Mouse (Mus musculus): Measurements from ENCODE around the gene Pkmyt1. TPM values are rescaled to one million over a fixed set of nuclear protein-coding genes. Genes with fewer than 3 reads are reported as not detected.
A peak's percentile ranks its signal among the peaks of the same experiment; 100 is the strongest.

Pkmyt1 gene
- total RNA-seq (2021) = 1 to 10 TPM; 2.1 to 2.4 TPM
- long read RNA-seq, experiment 1, partial matches to known transcripts = 0 of 9 reads
- long read RNA-seq, experiment 1, other reads (novel, unspliced or antisense) = 5 of 9 reads
- long read RNA-seq, experiment 2, partial matches to known transcripts = 1 of 5 reads
- long read RNA-seq, experiment 2, other reads (novel, unspliced or antisense) = 2 of 5 reads

DNA sequence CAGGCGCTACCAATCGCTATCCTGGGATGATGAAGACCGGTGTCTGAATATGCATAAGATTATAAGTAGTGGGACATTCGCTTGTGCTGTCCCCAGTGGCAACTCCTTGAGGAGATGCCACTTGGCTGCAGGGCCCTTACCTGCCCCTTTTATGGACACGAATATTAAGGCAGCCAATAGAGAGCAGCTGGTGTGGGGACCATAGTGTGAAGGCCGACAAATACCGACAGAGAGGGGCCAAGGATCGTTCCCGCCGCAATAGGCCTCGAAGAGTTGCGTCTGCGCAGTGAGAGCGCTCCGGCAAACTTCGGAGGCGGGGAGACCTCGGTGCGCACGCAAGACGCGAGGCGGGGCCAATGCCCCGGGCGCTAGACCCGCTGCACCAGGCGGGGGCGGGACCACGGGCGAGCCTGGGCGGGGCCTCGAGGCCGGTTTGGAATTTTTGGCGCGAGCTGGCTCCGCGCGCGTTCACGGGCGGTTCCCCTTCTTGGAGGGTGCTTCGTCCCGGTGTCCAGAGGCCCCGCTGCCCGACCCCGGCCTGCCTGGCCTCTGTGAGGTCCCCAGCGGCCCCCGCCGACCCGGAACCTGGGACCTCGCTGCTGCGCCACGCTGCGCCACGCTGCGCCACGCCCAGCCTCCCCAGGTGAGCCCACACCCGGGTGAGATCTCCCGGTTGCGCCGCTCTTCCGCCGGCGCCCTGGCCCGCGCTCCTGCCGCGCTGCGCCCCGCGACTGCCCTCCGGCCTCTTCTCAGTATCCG lies at the start of gene Pkmyt1:
Gene Pkmyt1 (plus strand): TSS at position 338 of the 759 bp plus-strand sequence.
- DNase-seq (ENCODE audit: low spot score in 2 of 2) = peak; percentile 95 to 96

DNA sequence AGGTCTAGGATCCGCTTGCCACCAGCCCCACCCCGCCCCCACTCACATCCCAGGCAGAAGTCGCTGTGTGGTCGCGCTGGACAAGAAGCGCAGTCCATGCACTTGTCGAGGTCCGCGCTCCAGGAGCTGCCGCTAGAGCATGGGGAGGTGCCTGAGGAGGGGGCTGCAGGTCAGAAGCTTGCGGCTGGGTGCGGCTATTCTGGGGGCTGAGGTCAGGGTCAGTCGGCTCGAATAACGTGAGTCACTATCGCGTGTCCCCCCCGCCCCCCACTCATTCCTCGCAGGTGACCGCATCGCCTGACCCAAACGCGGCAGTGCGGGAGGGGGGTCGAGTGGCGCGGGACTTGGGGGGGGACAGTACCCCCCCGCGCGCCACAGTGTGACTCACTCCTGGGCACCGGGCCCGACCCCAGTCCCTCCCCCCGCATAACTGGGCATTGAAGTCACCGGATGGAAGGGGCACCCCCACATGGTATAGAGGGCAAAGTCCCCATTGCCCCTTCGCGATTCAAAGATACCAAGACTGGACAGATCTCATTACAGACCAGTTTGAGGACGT lies 49.6 kb upstream of the Pkmyt1 start:
- DNase-seq (ENCODE audit: low spot score in 2 of 2) = peak; percentile 83 to 85

DNA sequence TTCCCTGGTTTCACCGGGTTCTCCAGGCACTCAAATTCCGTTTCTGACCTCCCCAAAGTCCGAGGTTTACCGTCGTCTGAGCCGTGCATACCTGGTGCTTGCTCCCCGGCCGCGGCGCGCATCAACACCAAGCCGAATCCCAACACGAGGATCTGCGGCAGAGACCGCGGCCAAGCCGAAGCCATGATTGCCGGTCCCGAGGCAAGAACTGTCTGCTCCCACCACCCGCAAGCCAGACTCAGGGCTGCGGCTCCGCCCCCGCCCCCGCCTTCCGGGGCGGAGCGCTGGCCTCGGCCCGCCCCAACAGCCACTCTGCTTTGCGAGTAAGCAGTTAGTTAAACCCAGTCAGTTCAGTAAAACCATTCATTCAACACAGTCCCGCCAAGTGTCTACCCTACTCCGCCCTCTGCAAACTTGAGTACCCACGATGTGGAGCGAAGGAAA lies 48.9 kb upstream of the Pkmyt1 start, which contains the start of gene Tnfrsf12a:
Gene Tnfrsf12a (minus strand): TSS at position 233 of the 444 bp plus-strand sequence.
- peak; percentile 86 to 88 for DNase-seq (ENCODE audit: low spot score in 2 of 2)

DNA sequence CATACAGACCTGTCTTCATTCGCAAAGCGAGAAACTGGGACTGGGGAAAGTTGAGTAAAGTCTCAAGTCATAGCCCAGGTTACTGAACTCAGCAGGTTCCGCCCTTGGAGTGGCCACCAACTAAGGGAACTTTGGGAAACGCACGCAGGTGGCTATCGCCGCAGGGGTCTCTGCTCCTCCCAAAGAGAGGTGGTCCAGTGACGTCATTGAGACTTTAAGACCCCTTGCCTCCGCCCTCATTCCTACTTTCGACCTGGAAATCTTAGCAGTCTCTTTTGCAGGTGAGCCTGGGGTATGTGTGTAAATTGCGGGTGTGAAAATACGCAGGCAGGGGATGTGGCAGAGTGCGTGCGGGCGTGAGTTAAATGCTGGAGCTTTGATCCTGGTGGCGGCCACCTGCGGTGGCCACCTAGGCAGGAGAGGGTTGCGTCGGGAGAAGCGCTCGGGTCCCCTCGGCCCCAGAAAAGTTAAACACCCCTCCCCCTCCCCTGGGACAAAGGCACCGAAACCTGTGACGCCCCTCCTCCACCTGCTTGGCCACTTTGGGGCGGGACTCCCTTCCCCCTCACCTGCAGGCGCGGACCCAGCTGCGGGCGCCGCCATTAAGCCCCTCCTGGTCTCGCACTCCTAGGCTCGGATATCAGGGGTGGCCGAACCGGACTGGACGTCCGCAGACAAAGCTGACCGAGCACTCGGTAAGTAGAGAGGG lies 46.9 kb upstream of the Pkmyt1 start, which contains the start of gene Cldn6:
Gene Cldn6 (plus strand): TSS at position 123 of the 709 bp plus-strand sequence.
- DNase-seq (ENCODE audit: low spot score in 2 of 2) = no peak

DNA sequence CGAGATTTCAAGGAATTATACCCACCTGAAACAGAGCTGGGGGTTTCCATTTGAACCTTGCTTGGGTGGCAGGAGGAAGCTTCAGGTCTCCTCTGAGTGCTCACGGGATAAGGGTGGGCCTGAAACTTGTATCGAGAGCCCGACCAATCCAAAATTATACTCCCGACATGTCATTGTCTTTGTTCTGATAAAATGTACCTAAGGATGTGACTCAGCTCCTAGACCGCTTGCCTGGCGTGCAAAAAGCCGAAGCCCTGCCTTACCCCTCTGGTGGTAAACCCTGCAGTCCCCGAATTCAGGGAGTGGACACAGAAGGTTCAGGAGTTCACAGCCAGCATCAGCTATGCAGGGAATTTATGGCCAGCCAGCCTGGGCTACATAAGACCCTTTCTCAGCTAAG lies 45.8 kb upstream of the Pkmyt1 start:
- no peak for DNase-seq (ENCODE audit: low spot score in 2 of 2)

DNA sequence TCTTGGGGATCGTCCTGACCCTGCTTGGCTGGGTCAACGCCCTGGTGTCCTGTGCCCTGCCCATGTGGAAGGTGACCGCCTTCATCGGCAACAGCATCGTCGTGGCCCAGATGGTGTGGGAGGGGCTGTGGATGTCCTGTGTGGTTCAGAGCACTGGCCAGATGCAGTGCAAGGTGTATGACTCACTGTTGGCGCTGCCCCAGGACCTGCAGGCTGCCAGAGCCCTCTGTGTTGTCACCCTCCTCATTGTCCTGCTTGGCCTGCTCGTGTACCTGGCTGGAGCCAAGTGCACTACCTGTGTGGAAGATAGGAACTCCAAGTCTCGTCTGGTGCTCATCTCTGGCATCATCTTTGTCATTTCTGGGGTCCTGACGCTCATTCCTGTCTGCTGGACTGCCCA lies 45.0 kb upstream of the Pkmyt1 start:
- peak in 1 of 2 experiments; percentile 33 for DNase-seq (ENCODE audit: low spot score in 2 of 2)

DNA sequence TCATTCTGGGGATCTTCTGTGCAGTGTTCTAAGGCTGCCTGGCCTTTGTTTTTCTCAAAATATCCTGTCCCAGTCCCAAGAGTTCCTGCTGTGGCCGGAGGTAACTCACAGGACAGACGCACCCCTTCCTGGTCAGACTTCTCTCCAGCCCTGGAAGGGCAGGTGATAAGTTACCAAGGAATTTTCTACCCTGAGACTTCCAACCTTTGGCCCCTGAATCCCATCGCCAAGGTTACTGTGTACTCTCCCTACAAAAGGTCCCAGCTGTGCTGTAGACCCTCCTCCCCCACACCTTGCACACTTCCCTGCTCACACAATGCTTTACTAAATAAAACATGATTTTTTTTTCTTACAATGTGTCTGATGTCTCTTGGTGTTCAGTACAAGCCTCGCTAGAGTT lies 44.0 kb upstream of the Pkmyt1 start:
- DNase-seq (ENCODE audit: low spot score in 2 of 2) = no peak

DNA sequence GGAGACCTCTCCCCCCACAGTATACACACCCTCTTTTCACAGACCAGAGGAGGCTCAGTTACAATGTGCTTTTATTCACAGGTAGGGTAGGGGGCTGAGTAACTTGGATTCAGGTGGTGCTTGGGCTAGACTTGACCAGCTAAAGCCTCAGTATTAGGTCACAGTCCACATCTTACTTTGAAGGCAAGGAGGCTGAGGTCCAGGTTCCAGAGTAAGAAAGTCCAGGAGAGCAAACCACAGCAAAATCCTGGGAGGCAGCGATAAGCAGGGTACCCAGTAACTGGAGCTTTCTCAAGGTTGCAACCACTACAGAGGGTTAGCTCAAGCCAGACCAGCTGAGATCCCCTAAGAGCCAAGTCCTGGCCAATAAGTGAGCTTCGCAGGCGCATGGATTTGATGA lies 43.6 kb upstream of the Pkmyt1 start:
- DNase-seq (ENCODE audit: low spot score in 2 of 2) = no peak

DNA sequence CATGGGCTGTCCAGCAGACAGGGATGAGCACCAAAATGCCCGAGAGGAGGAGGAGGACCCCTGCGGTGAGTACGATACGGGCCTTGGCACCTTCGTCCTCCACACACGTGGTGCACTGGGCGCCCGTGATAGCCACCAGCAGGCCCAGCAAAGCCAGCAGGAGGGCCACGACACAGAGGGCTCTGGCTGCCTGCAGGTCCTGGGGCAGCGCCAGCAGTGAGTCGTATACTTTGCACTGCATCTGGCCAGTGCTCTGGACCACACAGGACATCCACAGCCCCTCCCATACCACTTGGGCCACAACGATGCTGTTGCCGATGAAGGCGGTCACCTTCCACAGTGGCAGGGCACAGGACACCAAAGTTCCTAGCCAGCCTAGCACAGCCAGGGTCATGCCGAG lies 42.9 kb upstream of the Pkmyt1 start:
- no peak for DNase-seq (ENCODE audit: low spot score in 2 of 2)

DNA sequence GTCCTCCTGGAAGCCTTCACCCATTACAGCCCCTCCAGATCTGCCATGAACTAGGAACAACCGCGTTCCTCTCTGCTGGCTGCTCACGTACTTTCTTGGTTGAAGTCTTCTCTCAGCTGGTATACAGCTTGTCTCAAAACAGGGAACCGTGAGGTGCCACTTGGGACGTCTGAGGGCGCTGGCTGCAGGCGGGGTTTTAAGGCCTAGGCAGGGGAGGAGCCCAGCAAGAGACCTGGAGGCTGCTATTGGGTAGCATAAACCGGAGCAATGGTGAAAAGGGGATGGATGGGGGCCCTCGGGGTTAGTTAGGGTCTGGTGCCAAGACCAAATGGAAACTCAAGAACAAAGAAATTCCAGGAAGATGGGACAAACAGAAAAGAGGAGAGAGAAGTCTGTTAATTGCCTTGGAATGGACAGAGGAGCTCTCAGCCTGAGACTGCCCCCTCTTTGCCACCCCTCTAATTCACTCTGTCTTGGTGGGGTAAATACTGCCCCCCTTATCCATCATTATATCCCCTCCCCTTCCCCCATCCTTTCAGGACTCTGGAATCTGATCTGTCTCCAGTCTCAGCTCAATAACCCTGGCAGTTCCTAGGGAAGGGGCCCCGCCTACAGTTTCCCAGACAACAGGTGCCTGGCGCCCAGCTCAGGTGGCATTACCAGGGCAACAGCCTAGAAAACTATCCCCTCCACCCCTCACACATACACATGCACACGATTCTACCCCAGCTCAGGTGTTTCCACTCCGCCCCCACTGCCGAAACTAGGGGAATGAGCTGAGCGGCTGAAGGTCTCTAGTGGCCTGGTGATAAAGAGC lies 42.1 kb upstream of the Pkmyt1 start, which contains the start of gene Cldn9:
Gene Cldn9 (minus strand): TSS at position 171 of the 817 bp plus-strand sequence.
- DNase-seq (ENCODE audit: low spot score in 2 of 2) = no peak

DNA sequence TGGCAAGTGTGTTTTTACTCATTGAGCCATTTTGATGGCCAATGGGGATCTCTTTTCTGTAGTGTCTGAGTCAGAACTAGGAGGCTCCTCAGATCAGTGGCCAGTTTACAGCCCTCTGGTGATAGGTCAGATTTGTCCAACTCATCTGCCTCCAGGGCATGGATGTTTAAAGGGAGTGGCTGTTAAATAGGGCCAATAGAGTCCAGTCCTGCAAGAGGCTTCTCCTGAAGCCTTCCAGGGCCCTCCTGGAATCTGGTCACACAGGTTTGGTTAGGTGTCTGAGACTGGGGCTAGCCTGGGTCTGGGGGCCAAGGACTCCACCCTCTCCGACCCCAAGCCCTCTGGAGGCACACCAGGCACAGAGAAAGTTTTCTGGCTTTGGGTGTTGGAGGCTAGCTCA lies 31.6 kb upstream of the Pkmyt1 start:
- no peak for DNase-seq (ENCODE audit: low spot score in 2 of 2)

DNA sequence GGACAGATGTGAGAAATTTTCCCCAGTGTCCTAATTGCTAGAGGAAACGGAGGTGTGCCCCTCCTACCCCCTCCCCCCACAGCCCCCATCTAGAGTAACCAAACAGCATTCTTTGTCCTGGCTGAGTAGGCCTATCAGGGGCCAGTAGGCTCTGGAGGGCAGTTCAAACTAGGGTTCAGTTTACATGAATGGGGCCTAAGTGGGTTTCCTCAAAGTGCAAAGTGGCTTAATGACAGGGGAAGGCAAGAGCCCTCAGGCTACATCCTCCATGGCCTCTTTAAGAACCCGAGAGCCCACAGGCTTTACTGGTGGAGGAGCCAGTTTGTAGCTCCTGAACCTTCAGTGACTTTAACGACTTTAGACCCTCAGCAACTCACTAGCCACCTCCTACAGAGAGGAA lies 30.3 kb upstream of the Pkmyt1 start:
- no peak for DNase-seq (ENCODE audit: low spot score in 2 of 2)

DNA sequence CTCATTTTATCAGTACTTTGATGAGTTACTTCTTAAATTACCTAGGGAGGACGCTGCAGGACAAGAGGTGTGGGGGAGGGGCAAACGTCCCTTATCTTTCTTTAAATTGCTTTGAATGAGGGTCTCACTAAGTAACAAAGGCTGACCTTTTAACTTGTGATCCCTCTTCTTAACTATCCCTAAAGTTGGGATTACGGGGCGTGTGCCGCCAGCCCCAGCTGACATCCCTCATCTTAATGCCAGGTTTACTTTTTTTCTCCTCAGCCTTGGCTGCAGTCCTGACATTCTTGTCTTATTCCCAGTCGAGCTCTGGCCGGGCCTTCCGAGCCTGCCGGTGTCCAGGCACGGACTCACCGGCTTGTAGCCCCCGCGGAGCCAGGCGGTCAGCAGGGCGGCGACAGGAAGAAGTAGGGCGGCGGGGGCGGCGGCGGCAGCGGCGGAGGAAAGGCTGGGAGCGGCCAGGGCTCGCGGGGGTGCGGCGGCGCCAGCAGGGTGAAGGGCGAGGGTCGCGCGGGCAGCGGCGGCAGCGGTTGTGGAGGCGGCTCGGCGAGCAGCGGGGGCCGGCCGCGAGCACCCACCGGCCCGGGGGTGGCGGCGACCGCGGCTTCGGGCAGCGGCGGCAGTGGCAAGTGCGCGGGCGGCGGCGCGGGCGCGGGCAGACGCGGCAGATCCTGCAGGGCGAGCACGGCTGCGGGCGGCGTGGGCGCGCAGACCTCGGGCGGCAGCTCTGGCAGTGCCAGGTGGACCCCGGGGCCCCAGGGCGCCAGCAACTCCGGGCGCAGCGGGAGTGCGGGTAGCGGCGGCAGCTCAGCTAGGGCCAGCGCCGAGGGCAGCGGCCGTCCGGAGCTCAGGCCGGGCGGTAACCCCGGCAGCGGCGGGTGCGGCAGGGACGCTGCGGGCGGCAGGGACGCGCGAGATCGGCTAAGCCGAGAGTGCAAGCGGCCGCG lies 26.7 kb upstream of the Pkmyt1 start:
- peak; percentile 45 to 62 for DNase-seq (ENCODE audit: low spot score in 2 of 2)

DNA sequence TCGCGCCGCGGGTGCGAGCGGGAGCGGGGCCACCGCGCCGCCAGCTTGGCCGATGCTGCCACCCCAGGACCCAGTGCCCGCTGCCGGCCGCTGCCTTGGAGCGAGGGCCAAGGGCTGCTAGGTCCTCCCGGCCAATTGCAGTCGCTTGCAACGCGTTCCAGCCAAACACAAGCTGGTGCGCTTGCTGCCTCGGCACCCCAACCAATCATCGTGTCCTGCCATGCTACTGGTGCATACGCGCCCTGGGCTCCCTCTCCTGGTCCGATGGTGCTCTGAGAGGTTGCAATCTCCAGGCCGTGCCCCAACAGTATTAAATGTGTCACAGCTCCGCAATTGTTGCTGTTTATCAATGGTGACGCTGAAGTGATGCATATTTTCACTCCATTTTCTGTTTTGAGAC lies 26.1 kb upstream of the Pkmyt1 start:
- DNase-seq (ENCODE audit: low spot score in 2 of 2) = peak; percentile 83

DNA sequence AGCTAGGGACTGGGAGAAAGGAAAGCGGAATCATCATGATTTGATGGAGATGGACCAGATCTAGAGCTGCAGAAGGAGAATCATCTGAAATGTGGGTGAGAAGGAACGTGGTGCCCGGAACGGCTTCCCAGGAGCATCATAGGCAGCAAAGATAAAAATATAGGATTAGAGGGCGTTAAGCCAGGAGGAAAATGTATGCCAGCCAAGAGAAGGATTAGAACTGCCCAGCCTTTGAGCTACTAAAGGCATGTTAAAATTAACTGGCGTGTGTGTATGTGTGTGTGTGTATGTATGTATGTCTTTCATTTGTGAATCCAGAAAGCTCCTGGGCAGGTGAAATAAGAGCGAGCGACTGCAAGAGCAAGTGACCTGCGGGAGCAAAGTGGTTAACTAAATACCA lies 22.8 kb upstream of the Pkmyt1 start:
- DNase-seq (ENCODE audit: low spot score in 2 of 2) = no peak

DNA sequence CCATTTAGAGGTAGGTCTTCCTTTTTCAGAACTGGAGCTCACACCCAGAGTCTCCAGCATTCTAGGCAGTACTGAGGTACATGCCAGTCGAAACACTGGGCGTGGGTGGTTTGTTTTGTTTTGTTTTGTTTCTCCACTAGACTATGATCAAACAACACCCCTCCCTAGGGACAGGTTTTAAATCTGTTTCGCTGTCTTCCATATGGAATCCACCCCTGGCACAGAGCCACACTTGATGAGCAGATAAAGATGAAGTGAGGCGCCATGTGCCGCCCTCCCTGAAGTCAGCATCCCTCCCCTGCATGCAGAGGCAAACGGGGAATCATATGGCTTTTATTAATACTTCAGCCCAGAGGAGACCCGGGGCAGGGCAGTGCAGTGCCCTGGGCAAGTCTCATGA lies 21.4 kb upstream of the Pkmyt1 start:
- no peak for DNase-seq (ENCODE audit: low spot score in 2 of 2)

DNA sequence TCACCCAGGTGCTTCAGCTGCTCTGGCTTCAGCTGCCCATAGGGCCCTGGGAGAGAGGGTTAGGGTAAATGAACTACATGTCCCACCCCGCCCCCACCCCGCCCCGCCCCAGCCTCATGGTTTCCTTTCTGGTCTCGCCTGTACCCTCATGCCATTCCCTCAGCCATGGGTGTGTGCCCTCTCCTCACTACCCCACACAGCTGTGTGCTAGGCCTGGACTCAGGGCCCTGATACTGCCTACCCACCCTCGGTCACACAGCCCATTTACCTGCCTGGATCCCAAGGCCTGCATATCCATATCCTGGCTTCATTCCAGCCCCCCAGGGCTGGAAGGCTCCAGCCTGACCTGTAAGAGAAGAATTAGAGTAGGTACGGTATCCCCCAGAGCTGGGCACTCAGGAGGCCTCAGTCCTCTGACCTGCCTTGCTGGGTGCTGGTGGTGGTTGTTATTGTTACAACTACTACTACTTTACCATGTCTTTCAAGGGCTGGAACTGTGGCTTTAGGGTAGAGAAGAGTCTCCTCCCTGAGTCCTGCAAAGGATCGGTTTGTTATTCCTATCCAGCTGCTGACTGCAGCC lies 20.5 kb upstream of the Pkmyt1 start:
- no peak for DNase-seq (ENCODE audit: low spot score in 2 of 2)

DNA sequence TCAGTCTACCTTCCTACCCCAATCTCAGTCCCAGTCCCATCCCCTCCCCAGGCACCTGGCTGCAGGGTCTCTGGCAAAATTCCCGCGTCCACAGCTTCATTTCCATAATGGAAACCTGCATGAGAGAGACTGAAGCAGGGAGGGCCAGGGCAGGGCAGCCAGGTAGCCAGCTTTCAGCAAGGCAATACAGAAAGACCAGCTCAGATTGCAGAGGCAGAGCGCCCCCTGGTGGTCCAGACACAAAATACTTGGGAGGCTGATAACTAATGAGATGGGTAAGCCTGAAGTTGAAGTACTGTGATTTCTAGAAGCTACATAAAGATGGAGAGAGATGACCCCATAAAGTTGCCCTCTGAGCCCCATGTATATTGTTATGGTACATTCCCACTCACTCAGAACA lies 19.9 kb upstream of the Pkmyt1 start:
- DNase-seq (ENCODE audit: low spot score in 2 of 2) = peak; percentile 76 to 82

DNA sequence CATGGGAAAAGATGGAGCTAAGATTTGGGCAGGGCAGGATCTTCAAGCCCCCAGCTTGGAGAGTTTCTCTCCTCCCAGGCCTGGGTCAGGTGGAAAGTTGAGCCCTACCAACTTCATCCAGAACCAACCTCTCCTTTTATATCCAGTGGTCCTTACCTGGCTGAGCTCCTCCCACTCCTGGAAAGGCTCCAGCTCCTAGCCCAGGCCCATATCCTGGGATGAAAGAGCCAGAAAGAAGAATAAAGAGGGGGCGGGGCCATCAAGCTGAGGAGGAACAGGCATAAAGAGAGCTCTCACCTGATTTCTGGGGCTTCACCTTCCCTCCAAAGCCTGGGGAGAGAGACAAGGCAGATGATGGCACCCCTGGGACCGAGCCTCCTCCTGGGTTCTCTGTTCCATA lies 9.1 kb upstream of the Pkmyt1 start:
- DNase-seq (ENCODE audit: low spot score in 2 of 2) = no peak
